Mouse (Mus musculus) bone marrow macrophage, adult 2 months (primary cell): ENCODE data around the gene Gm10271.

Source experiments
- CTCF ChIP-seq: IDR thresholded peaks from 2 replicates; pipeline ENCODE4 v1.5.1; 2012; ENCODE audit warnings: low read depth, mild to moderate bottlenecking, low read length, moderate library complexity
- POLR2A ChIP-seq: IDR thresholded peaks from 2 replicates; pipeline ENCODE4 v1.6.1; 2012; ENCODE audit warnings: mild to moderate bottlenecking, low read depth, low read length, borderline replicate concordance

DNA sequence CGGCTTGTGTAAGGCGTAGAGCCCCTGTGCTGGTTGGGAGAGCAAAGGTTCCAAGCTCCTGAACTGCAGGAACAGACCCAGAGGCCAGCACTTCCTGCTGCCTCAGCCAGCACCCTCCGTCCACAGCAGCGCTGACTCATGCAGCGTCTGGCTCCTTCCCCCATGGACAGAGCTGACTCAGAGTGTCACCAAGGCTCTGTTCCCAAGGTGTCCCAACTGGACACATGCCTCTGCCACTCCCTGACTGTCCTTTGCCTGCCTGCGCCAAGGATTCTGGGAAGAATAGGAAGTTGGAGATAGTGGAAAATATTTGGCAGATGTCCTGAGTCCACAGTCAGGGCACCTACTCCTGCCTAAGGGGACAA, 23.8 kb upstream of the Gm10271 start:
- TF ChIP-seq CTCF (no peak), POLR2A (no peak)
